Mouse (Mus musculus) left cerebral cortex, adult 2 months (tissue): ENCODE measurements around the gene Irf9. TPM values are rescaled to one million over a fixed set of nuclear protein-coding genes. Genes with fewer than 3 reads are reported as not detected.
A peak's percentile ranks its signal among the peaks of the same experiment; 100 is the strongest.

Experiments
- DNase-seq, 2 experiments: peaks; one replicate each; pipeline ENCODE4 v3.0.0; 2021 to 2022; ENCODE audit warnings: low spot score in 2 of 2, mixed read lengths in 1 of 2; ENCODE audit errors: extremely low spot score in 1 of 2
- H3K27ac ChIP-seq: fragments of 200-600 bp; 2 replicates; pipeline ENCODE4 v1.8.1; 2022
- H3K4me3 ChIP-seq: fragments of 200-600 bp; 2 replicates; pipeline ENCODE4 v1.8.1; 2022
- CTCF ChIP-seq: fragments of 200-600 bp; IDR thresholded peaks from 2 replicates; pipeline ENCODE4 v1.8.1; 2022; ENCODE audit warnings: antibody characterized with exemption, mild to moderate bottlenecking, moderate library complexity
- intact Hi-C: fragments of 180-260 bp; cut with DNase I; formaldehyde crosslinking; loops from one replicate; pipeline ENCODE4 v1.15.1; 2025
- total RNA-seq, 2 experiments: library from RNA; stranded (reverse); gene quantifications; 2 replicates each; pipeline ENCODE4 v1.2.3; 2021

Irf9 gene
- total RNA-seq, 2 experiments from 2014 or later = 13.0 to 16.4 TPM

DNA sequence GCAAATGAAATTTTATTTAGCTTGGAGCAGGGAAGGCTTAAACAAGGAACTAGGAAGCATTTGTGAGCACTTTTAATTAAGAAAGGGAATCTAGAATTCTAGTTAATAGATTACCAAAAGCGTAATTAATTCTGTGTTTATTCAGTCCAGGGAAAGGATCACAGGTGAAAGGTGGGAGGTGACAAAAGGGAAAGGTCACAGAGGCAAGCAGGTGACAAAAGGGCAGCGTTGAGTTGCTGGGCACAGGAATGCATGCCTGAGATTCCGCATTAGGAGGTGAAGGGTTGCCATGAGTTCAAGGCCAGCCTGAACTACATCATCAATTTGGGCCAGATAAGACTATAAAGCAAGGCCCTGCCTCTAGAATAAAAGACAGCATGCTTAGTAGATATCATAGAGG, 35.9 kb upstream of the Irf9 start:
- intact Hi-C loops = no loop called here

DNA sequence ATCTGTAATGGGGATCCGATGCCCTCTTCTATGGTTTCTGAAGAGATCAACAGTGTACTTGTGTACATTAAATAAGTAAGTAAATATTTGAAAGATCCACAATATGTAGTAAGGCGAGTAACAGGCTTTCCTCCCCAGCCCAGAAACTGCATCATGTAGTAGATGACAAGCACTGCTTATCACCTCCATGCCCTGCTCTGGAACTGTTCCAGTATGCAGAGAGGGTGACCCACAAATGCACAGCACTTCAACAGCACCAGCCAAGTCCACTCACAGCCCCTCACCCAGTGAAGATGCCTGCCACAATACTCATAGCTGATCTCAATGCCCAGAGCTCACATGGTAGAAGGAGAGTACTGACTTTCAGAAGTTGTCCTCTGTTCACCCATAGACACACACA, 32.8 kb upstream of the Irf9 start:
- DNase-seq = no peak
- H3K27ac ChIP-seq = no peak overlapping the region
- no peak overlapping the region for H3K4me3 ChIP-seq
- no peak for TF ChIP-seq CTCF
- intact Hi-C loops = no loop called here

More for the DNA sequence above, 35.9 kb upstream of the Irf9 start:
- H3K4me3 ChIP-seq = no peak overlapping the region
- no peak for TF ChIP-seq CTCF
- H3K27ac ChIP-seq = no peak overlapping the region
- no peak for DNase-seq

DNA sequence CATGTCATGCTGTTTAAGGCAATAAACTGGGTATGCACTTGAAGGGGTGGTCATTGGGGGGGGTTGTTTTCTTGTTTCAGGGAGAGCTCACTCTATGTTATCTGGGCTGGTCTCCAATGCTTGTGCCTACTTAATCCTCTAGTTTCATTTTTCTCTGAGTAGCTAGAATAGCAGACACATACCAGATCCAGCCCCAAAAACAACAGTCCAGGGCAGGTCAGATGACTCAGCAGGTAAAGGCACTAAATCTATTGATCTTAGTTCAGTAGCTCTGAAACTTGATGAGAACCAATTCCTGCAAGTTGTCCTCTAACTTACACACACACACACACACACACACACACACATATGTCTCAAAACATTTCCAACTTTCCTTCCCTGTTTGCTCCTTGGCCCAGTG, 31.6 kb upstream of the Irf9 start:
- DNase-seq = no peak
- H3K27ac ChIP-seq = no peak overlapping the region
- no peak for TF ChIP-seq CTCF
- intact Hi-C loops = no loop called here
- no peak overlapping the region for H3K4me3 ChIP-seq

DNA sequence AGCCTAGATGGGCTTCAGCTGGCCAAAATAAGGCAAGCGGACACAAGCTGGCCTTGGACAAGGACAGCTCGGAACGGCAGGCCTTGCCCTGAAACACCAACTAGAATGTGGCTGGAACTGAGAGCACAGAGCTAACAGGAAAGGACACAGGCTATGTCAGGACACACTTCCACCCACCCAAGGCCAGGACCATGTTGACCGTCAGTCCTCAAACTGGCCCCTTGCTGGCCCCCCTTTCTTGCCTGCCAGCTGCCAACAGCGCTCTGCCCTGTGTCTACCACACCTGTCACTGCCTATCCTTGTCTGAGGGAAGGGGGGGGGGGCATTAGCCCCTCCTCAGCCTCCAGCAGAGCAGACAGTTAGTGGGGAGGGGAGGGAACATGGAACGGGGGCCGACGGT, 28.1 kb upstream of the Irf9 start, which contains the start of gene Fitm1:
Gene Fitm1, plus strand, starts transcription at position 316 of the 400 bp plus-strand sequence.
- DNase-seq = no peak
- intact Hi-C loops = no loop called here
- TF ChIP-seq CTCF = no peak
- H3K4me3 ChIP-seq = no peak within 1 kb of the TSS
- H3K27ac ChIP-seq = no peak within 1 kb of the TSS

DNA sequence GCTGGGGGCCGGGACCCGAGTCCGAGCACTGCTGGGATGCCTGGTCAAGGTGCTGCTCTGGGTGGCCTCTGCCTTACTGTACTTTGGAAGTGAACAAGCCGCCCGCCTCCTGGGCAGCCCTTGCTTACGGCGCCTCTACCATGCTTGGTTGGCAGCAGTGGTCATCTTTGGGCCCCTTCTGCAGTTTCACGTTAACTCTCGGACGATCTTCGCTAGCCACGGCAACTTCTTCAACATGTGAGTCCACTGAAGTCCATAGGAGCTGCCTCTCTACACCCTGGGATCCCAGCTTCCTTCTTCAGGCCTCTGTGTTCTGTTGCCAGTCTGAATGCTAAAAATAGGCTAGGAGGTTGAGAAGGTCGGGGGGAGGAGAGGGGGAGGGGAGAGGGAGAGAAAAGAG, 27.7 kb upstream of the Irf9 start:
- DNase-seq = no peak
- intact Hi-C loops = no loop called here
- Histone ChIP-seq H3K27ac (no peak overlapping the region), H3K4me3 (no peak overlapping the region)
- TF ChIP-seq CTCF = no peak

DNA sequence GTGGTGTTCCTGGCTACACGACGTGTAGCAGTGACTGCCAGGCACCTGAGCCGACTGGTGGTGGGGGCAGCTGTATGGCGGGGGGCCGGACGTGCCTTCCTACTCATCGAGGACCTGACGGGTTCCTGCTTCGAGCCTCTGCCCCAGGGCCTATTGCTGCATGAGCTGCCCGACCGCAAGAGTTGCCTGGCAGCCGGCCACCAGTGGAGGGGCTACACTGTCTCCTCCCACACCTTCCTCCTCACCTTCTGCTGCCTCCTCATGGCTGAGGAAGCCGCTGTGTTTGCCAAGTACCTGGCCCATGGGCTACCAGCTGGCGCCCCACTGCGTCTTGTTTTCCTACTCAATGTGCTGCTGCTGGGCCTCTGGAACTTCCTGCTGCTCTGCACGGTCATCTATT, 27.0 kb upstream of the Irf9 start:
- H3K27ac ChIP-seq = no peak overlapping the region
- DNase-seq = peak in 1 of 2 experiments; percentile 28
- H3K4me3 ChIP-seq = no peak overlapping the region
- no peak for TF ChIP-seq CTCF
- intact Hi-C loops = no loop called here

DNA sequence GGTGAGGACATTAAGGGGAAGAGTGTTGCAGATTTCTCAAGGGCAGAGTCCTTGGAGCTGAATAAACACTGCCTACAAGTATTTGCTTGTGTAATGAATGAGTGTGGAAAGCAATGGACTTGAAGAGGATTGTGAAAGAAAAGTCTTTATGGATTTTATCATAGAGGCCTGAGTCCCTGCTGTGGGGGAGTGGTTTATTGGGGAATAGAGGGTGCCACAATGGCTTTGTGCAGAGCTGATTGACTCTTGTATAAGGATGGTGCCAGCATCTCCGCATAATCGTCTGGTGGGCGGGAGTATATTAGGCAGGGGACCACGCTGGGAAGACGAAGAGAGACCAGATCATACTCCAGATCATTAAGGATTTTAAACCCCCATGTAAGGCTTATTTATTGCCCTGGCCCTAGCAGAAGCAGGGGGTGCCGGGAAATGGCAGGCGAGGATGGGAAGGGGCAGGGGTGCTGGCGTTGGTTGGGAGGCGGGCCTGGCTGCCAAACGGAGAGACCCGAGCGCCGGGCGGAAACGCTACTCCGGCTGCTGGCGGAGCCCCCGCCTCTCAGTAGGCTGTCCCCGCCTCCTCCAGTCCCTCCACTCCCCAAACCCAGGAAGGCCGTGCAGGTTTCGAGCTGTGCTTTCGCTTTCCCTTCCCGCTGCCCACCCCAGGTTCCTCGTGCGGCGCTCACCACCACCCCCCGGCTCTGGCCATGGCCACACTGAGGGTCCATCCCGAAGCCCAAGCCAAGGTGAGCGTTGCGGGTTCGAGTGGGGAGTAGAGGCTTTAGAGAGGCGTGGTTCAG, 25.3 kb upstream of the Irf9 start, which contains the start of gene Psme1:
Gene Psme1, plus strand, starts transcription at position 253 of the 797 bp plus-strand sequence.
- TF ChIP-seq CTCF = no peak
- DNase-seq = peak; percentile 65 to 71
- Histone ChIP-seq H3K4me3 (peak within 1 kb of the TSS; percentile 70), H3K27ac (peak within 1 kb of the TSS; percentile 89)
- intact Hi-C loops = no loop called here

DNA sequence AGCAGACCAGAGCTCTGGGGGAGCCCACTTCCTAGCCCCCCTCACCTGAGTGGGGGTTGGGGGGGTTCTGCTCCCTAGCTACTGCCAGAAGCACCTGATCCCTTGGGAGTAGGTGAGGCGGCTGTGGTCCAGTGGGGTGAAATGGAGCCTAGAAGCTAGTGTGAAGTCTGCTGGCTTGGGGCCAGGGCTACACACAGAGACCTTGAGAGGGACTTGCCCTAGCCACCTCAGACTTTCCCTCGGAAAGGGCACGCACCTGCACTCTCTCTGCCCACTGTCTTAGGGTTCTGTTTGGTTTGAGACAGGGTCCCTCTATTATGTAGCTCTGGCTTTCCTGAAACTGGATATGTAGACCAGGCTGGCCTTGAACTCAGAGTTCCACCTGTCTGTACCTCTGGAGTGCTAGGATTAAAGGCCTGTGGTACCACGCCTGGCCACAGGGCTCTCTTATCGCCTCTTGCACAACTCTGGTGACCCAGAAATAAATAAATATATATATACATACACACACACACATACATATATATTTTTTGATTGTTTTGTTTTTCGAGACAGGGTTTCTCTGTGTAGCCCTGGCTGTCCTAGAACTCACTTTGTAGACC, 24.6 kb upstream of the Irf9 start:
- DNase-seq = no peak
- no peak for TF ChIP-seq CTCF
- intact Hi-C loops = no loop called here
- Histone ChIP-seq H3K27ac (peak overlapping the region; percentile 89), H3K4me3 (peak overlapping the region; percentile 70)

DNA sequence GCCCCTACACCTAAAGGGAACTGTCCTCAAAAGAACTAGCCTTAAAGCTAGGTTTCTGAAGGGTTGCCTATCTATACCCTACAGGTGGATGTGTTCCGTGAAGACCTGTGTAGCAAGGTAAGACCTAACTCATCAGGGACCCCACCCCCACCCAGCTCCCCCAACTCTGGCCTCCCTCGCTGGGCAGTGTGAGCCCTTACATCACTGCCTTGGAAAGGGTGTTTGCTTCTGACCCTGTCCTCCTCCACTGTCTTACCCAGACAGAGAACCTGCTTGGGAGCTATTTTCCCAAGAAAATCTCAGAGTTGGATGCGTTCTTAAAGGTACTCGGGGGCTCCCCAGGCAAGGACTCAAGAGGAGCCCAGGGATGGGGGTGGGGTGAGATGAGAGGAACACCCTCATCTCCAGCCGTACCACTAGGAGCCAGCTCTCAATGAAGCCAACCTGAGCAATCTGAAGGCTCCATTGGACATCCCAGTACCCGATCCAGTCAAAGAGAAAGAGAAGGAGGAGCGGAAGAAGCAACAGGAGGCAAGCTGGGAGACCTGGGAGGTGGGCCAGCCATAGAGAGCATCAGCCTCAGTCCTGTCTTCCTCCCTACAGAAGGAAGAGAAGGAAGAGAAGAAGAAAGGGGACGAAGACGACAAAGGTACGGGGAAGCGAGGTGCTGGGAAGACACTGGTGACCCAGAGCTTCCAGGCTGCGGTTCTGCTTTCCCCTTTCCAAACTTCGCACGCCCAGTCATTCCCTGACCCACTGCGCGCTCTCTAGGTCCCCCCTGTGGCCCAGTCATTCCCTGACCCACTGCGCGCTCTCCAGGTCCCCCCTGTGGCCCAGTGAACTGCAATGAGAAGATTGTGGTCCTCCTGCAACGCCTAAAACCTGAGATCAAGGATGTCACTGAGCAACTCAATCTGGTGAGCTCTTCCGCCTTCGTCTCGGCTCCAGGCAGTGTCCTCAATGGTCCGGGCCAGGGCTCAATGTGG, 23.6 kb upstream of the Irf9 start:
- TF ChIP-seq CTCF = no peak
- intact Hi-C loops = no loop called here
- DNase-seq = no peak

DNA sequence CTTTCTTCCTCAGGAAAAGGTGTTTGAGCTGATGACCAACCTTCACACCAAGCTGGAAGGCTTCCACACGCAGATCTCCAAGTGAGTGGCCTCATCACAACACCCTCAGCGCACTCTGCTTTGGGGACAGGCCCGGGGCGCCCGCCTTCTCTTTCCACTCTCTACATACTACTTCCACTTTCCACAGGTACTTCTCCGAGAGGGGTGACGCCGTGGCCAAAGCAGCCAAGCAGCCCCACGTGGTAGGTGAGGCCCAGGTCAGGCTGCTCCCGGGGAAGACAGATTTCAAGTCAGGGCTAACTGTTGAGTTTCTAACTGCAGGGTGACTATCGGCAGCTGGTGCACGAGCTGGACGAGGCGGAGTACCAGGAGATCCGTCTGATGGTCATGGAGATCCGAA, 22.6 kb upstream of the Irf9 start:
- intact Hi-C loops = no loop called here

More for the DNA sequence above, 23.6 kb upstream of the Irf9 start:
- H3K27ac ChIP-seq = no peak overlapping the region
- no peak overlapping the region for H3K4me3 ChIP-seq

DNA sequence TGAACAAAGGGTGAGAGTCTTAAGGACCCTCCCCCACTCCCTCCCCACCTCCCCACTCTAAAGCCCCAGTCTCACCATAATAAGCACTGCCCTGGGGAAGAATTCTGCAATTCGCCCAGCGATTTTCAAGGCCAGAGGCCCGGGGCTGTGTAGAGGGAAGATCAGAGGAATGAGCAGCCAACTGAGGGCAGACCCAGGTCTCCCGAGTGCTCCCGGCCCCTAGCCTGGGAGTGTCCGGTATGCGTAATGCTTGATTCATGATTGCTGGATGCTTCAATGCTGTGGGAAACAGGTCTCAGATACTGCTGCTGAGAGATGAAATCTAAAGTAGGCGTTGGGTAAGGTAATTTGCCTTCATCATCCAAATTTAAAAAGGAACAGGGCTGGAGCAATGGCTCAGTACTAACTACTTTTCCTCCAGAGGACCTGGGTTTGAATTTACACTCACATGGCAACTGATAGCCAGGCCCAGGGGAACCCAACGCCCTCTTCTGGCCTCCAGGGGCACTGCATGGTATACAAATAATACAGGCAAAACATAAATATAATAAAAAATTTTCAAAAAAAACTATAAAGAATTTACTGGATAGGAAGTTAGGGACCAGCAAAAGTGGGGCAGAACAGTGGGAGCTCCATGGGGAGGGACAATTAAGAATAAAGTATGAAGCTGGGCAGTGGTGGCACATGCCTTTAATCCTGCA, 21.2 kb upstream of the Irf9 start:
- Histone ChIP-seq H3K27ac (no peak overlapping the region), H3K4me3 (no peak overlapping the region)
- peak; percentile 57 for TF ChIP-seq CTCF
- no peak for DNase-seq
- intact Hi-C loops = no loop called here

More for the DNA sequence above, 22.6 kb upstream of the Irf9 start:
- no peak for DNase-seq
- H3K27ac ChIP-seq = no peak overlapping the region
- H3K4me3 ChIP-seq = no peak overlapping the region
- TF ChIP-seq CTCF = no peak
